Mouse (Mus musculus): ENCODE data around the gene Senp1.

Senp1 gene

GRCm38 (mm10) chr15:98093121-98094011 is at the start of gene Senp1:
TSS of gene Senp1 (minus strand) at chr15:98093744.
- DNase-seq (ENCODE audit: low spot score in 2 of 2), result peak; percentile 73 to 88

DNA sequence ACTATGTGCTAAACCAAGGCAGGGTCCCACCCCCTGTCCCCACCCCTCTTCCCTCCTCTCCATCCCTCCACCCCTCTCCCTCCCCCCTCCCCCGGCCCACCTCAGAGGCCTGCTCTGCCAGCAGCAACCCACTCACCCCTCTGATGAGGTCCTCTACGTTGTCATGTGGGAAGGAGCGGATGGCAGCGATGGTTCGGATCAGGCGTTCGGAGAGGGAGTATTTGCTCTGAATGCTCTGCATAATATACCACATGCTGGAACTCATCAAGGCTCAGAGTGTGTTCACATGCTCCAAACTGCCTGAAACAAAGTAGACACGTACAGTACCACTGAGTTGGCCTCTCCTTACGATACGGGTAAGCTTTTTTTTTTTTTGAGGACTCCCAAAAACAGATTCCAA is 49.0 kb upstream of the Senp1 start:
- no peak for DNase-seq (ENCODE audit: low spot score in 2 of 2)

DNA sequence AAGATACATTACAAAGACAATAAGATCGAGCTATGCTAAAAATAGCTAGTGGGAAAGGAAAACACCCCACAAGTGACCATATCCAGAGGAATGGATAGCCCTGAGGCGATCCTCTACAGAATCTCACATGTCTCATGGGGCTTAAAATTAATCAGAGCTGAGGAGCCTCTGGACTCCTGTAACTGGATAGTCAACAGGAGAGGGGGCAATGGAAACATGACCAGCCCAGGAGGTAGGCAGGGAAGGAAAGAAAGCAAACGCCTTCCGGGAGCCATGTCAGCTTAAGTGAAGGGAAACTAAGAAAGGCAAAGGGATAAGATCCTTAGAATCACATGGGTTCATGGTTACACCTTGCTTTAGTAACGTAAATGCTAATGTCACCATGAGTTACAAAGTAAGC is 47.3 kb upstream of the Senp1 start:
- no peak for DNase-seq (ENCODE audit: low spot score in 2 of 2)

DNA sequence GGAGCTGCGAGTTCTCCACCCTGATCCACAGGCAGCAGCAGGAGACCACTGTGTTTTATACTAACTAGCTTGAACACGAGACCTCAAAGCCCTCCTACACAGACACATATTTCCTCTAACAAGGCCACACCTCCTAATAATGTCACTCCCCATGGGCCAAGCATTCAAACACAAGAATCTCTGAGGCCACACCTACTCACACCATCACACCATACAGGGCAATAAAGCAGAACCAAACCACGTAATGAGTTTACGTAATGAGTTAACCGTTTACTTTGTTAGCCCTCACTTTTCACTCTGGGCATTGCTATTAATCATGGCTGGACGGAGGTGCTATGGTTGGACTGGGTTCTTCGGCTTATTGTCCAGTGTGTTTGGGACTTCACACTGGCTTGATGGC is 46.2 kb upstream of the Senp1 start:
- no peak for DNase-seq (ENCODE audit: low spot score in 2 of 2)

DNA sequence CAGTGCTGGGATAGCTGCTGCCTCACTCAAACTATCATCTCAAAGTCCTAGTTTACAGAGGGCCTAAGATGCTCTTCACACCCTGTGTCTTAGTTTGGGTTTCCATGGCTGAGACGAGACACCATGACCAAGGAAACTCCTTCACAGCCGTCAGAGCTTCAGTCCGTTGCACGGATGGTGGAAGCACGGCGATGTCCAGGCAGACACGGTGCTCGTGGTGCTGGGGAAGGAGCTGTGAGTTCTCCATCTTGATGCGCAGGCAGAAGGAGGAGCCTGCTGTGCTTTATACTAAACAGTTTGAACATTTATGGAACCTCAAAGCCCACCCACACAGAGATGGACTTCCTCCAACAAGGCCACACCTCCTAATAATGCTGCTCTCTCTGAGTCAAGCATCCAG is 43.3 kb upstream of the Senp1 start:
- DNase-seq (ENCODE audit: low spot score in 2 of 2), result no peak

- DNase-seq (ENCODE audit: low spot score in 2 of 2), result no peak
Observed at GRCm38 (mm10) chr15:98135671-98136070, 42.1 kb upstream of the Senp1 start.

GRCm38 (mm10) chr15:98134666-98135065 is 41.1 kb upstream of the Senp1 start:
- DNase-seq (ENCODE audit: low spot score in 2 of 2), result no peak

GRCm38 (mm10) chr15:98134034-98134433 is 40.5 kb upstream of the Senp1 start:
- DNase-seq (ENCODE audit: low spot score in 2 of 2), result no peak

DNA sequence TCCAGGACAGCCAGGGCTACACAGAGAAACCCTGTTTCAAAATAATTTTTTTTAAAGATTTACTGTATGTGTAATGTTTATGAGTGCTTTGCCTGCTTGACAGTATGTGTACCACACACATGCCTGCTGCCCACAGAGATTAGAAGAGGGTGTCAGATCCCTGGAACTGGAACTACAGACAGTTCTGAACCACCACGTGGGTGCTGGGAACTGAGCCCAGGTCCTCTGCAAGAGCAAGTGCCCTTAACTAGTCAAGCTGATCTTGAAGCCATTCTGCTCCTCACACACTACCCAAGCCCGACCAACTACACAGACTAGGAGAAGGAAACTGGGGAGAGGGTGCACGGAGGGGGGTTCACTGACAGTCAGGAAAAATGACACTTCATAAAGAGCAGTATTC is 39.9 kb upstream of the Senp1 start:
- DNase-seq (ENCODE audit: low spot score in 2 of 2), result no peak

GRCm38 (mm10) chr15:98131942-98132655 is 38.6 kb upstream of the Senp1 start:
- no peak for DNase-seq (ENCODE audit: low spot score in 2 of 2)

- no peak for DNase-seq (ENCODE audit: low spot score in 2 of 2)
Observed at GRCm38 (mm10) chr15:98131451-98131850, 37.9 kb upstream of the Senp1 start.

- DNase-seq (ENCODE audit: low spot score in 2 of 2), result no peak
Observed at GRCm38 (mm10) chr15:98131001-98131400, 37.5 kb upstream of the Senp1 start.

- no peak for DNase-seq (ENCODE audit: low spot score in 2 of 2)
Observed at GRCm38 (mm10) chr15:98120831-98121230, 27.3 kb upstream of the Senp1 start.

GRCm38 (mm10) chr15:98119363-98119762 is 25.8 kb upstream of the Senp1 start:
- DNase-seq (ENCODE audit: low spot score in 2 of 2), result no peak

DNA sequence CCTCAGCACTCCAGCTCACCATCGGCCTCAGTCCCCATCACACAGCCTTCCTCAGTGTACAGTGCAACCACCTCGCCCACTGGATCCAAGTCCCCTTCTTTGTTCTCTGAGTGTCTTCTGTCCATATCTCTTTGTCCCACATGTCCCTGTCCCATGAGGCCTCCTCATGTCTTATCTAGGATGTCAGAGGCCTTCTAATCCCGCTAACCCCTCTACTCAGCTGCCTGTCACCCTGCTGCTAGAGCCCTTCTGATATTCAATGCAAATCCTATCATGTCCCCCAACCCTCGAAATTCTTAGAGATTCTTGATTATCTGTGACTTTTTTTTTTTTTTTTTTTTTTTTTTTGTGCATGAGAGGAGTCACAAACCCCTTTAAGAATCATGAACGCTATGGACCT is 22.7 kb upstream of the Senp1 start:
- no peak for DNase-seq (ENCODE audit: low spot score in 2 of 2)

DNA sequence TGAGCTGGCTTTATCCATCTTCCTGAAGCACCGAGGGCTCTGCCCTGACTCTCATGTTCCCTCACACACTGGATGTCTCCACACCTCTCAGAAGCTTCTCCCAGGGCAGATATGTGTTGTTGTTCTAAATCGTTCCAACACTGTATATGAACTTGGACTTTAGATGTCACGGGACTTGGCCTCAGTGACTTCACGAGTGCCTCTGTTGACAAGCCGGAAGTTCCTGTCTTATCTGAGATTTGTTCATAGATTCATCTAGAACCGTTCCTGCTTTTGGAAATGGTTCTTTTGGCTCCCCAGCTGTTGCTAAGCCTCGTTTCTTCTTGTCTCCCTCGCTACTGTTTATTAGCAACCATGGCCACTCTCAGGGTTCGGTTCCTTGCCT is 22.2 kb upstream of the Senp1 start:
- no peak for DNase-seq (ENCODE audit: low spot score in 2 of 2)

GRCm38 (mm10) chr15:98114852-98115778 is 21.6 kb upstream of the Senp1 start:
- DNase-seq (ENCODE audit: low spot score in 2 of 2), result no peak

GRCm38 (mm10) chr15:98114098-98114851 is 20.7 kb upstream of the Senp1 start:
- no peak for DNase-seq (ENCODE audit: low spot score in 2 of 2)

DNA sequence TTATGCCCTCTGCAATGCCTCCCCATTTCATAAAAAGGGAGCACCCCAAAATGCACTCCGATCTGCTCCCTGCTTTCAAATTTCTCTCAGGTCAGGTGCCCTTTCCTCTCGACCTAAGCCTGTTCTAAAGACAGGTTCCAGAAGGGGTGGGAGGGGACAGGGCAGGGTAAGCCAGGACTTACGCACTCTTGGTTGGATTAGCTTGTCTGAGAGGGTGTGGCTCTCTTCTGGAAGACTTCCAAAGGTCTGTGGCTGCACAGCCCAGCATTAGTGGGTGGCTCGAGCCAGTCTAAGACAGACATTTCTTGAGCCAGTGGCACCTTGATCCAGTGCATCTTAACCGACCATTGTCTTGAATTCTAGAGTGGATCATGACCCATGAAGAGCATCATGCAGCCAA is 18.2 kb upstream of the Senp1 start:
- DNase-seq (ENCODE audit: low spot score in 2 of 2), result no peak

GRCm38 (mm10) chr15:98108297-98109152 is 15.0 kb upstream of the Senp1 start:
- DNase-seq (ENCODE audit: low spot score in 2 of 2), result peak; percentile 46 to 73
